Comparison of ENCODE assay signal across 13 mouse cellular contexts in the genomic region with DNA sequence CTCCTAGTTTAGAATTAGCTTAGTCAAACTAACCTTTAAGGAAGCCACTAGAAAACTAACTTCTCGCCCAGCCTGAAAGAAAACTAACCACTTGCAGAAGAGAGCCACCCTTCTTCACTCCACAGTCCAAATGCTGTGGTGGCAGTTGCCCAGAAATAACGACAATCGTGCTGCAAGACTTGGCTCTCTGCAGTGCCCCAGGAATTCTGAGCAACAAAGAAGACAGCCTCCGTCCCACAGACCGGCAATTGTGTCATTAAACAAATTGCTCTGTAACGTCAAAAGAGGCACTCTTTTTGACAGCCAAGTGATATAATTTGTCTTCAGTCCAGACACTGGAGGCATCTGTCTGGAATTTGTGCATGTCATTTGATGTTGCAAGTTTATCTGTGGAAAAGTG.
DNase-seq lines count a peak whose midpoint lies in the region; ATAC-seq lines count a peak whose summit lies in the region.
"Had no signal": no experiment of that assay in that cellular context is flagged by ENCODE, and none has a peak within 500 bp of the region (broad histone marks: within the 10 kb centered on the region; RNA-seq: fewer than 3 reads in every experiment).

No protein-coding gene starts in this region.

- no peak overlapping the region for H3K4me2 ChIP-seq in heart, embryonic 12.5 days
- no peak overlapping the region for H3K4me2 ChIP-seq in midbrain, embryonic 14.5 days (ENCODE audit: low read length)
- no peak overlapping the region for H3K4me2 ChIP-seq in midbrain, embryonic 15.5 days
- H3K4me2 ChIP-seq: embryonic facial prominence, embryonic 12.5 days had no signal

- H3K27ac ChIP-seq in heart, embryonic 12.5 days (ENCODE audit: poor library complexity, severe bottlenecking), result no peak overlapping the region
- H3K27ac ChIP-seq in midbrain, embryonic 14.5 days (replicated peaks; ENCODE audit: low read depth, low read length), result no peak overlapping the region
- H3K27ac ChIP-seq in midbrain, embryonic 15.5 days, result no peak overlapping the region
- H3K27ac ChIP-seq: embryonic facial prominence, embryonic 12.5 days; liver, embryonic 14.5 days had no signal

- no peak overlapping the region for H3K9ac ChIP-seq in heart, embryonic 12.5 days
- H3K9ac ChIP-seq in midbrain, embryonic 14.5 days (replicated peaks; ENCODE audit: low read length), result no peak overlapping the region
- no peak overlapping the region for H3K9ac ChIP-seq in midbrain, embryonic 15.5 days
- H3K9ac ChIP-seq: embryonic facial prominence, embryonic 12.5 days; liver, embryonic 14.5 days had no signal

- no peaks in the 10 kb centered on the region for H3K27me3 ChIP-seq in heart, embryonic 12.5 days (replicated peaks)
- H3K27me3 ChIP-seq in midbrain, embryonic 14.5 days (ENCODE audit: control insufficient read depth, insufficient read depth, low read length), result no peaks in the 10 kb centered on the region
- H3K27me3 ChIP-seq in midbrain, embryonic 15.5 days (replicated peaks), result no peaks in the 10 kb centered on the region
- H3K27me3 ChIP-seq: embryonic facial prominence, embryonic 12.5 days had no signal

- H3K9me3 ChIP-seq in heart, embryonic 12.5 days (replicated peaks), result no peaks in the 10 kb centered on the region
- H3K9me3 ChIP-seq in midbrain, embryonic 14.5 days (ENCODE audit: control insufficient read depth, low read length), result no peaks in the 10 kb centered on the region
- no peaks in the 10 kb centered on the region for H3K9me3 ChIP-seq in midbrain, embryonic 15.5 days
- H3K9me3 ChIP-seq: embryonic facial prominence, embryonic 12.5 days had no signal

- intact Hi-C loops in heart, postnatal 10 days (cut with DNase I), result loop anchor here (2.0 kb wide), 1 partner anchor 351 kb away; no protein-coding TSS in a partner anchor
- intact Hi-C loops in left cerebral cortex, postnatal 14 days (cut with DNase I), result loop anchor here (2.0 kb wide), 1 partner anchor 1023 kb away; no protein-coding TSS in a partner anchor

- H3K36me3 ChIP-seq in heart, embryonic 12.5 days, result no peaks in the 10 kb centered on the region
- H3K36me3 ChIP-seq in midbrain, embryonic 14.5 days (ENCODE audit: control insufficient read depth, insufficient read depth, low read length), result no peaks in the 10 kb centered on the region
- H3K36me3 ChIP-seq in midbrain, embryonic 15.5 days (replicated peaks), result no peaks in the 10 kb centered on the region
- H3K36me3 ChIP-seq: embryonic facial prominence, embryonic 12.5 days had no signal

- no peak overlapping the region for H3K4me3 ChIP-seq in heart, embryonic 12.5 days
- H3K4me3 ChIP-seq in midbrain, embryonic 14.5 days (replicated peaks; ENCODE audit: low read depth, low read length), result no peak overlapping the region
- no peak overlapping the region for H3K4me3 ChIP-seq in midbrain, embryonic 15.5 days
- H3K4me3 ChIP-seq: embryonic facial prominence, embryonic 12.5 days had no signal

- peak; percentile 5 to 8 for DNase-seq in heart, postnatal 10 days
- peak; percentile 23 for DNase-seq in midbrain, embryonic 14.5 days
- DNase-seq in left cerebral cortex, postnatal 14 days (ENCODE audit: low spot score in 2 of 2), result peak; percentile 33 to 37
- peak; percentile 14 for DNase-seq in right cerebral cortex, postnatal 14 days
- no peak for DNase-seq in adrenal gland, adult (ENCODE audit: inconsistent age in 2 of 2, low spot score in 1 of 2)
- DNase-seq: gastrocnemius, postnatal 10 days; kidney, adult 9 months; thymus, adult 2 months had no signal

- 48% methylated on average over 6 of the region's 6 CpGs for WGBS in heart, embryonic 12.5 days
- WGBS in midbrain, embryonic 14.5 days, result 42% methylated on average over 6 of the region's 6 CpGs
- 26% methylated on average over 6 of the region's 6 CpGs for WGBS in midbrain, embryonic 15.5 days

- no peak for ATAC-seq in heart, embryonic 12.5 days (ENCODE audit: insufficient number of reproducible peaks, low FRiP score)
- ATAC-seq in midbrain, embryonic 14.5 days (ENCODE audit: low FRiP score, low TSS enrichment), result no peak
- no peak for ATAC-seq in midbrain, embryonic 15.5 days (replicated peaks)
- ATAC-seq in granulocyte monocyte progenitor cell, adult 5-6 weeks (replicated peaks; ENCODE audit: poor library complexity, severe bottlenecking), result no peak

- no peaks in the 10 kb centered on the region for H3K4me1 ChIP-seq in heart, embryonic 12.5 days (replicated peaks)
- 0 out of 2 replicates have a peak, but pooled peaks cover 3% of the 10 kb centered on the region for H3K4me1 ChIP-seq in midbrain, embryonic 14.5 days (ENCODE audit: control insufficient read depth, insufficient read depth, low read length)
- H3K4me1 ChIP-seq in midbrain, embryonic 15.5 days, result peaks cover 4% of the 10 kb centered on the region; the same call in 1 of the 2 replicates
- H3K4me1 ChIP-seq: embryonic facial prominence, embryonic 12.5 days had no signal

Comparison
In these comparisons a context has a peak if more than half of its experiments do, and no peak if none do; other contexts are left out.
1. DNase-seq: peak in heart, postnatal 10 days (2 of 2), midbrain, embryonic 14.5 days (single experiment), left cerebral cortex, postnatal 14 days (2 of 2) and right cerebral cortex, postnatal 14 days (single experiment); none in adrenal gland, adult (0 of 2).